Mouse (Mus musculus) heart, embryonic 15.5 days (tissue): ENCODE results near the gene Slc25a28. TPM values are rescaled to one million over a fixed set of nuclear protein-coding genes. Genes with fewer than 3 reads are reported as not detected.

ENCODE experiments used
- ATAC-seq: fragments of 200-750 bp; cut with Nextera tagmentation; replicated peaks from 2 replicates; pipeline ENCODE4 v1.8.0; 2017; ENCODE audit warnings: low read depth, moderate TSS enrichment; ENCODE audit not compliant: insufficient number of reproducible peaks, insufficient read depth, low FRiP score
- H3K27ac ChIP-seq: fragments of 300-500 bp; sonication (generic); 2 replicates; pipeline ENCODE4 v1.5.1; 2015; ENCODE audit warnings: mild to moderate bottlenecking, inconsistent platforms
- H3K27me3 ChIP-seq: fragments of 300-500 bp; sonication (generic); 2 replicates; pipeline ENCODE4 v1.6.1; 2015; ENCODE audit warnings: inconsistent platforms
- H3K36me3 ChIP-seq: fragments of 300-500 bp; sonication (generic); 2 replicates; pipeline ENCODE4 v1.6.1; 2015; ENCODE audit warnings: mild to moderate bottlenecking, inconsistent platforms
- H3K4me1 ChIP-seq: fragments of 300-500 bp; sonication (generic); replicated peaks from 2 replicates; pipeline ENCODE4 v1.6.1; 2015; ENCODE audit warnings: inconsistent platforms
- H3K4me2 ChIP-seq: fragments of 300-500 bp; sonication (generic); 2 replicates; pipeline ENCODE4 v1.6.1; 2015; ENCODE audit warnings: inconsistent platforms, mild to moderate bottlenecking, moderate library complexity
- H3K4me3 ChIP-seq: fragments of 300-500 bp; sonication (generic); 2 replicates; pipeline ENCODE4 v1.5.1; 2015; ENCODE audit warnings: mild to moderate bottlenecking, inconsistent platforms
- H3K9ac ChIP-seq: fragments of 300-500 bp; sonication (generic); 2 replicates; pipeline ENCODE4 v1.6.1; 2015; ENCODE audit warnings: mild to moderate bottlenecking, inconsistent platforms
- H3K9me3 ChIP-seq: fragments of 300-500 bp; sonication (generic); replicated peaks from 2 replicates; pipeline ENCODE4 v1.6.1; 2016; ENCODE audit warnings: inconsistent platforms
- WGBS: fragments of 180-500 bp; shearing (Covaris S2); methylation state at CpG from one replicate; pipeline ENCODE4 v1.1.7; 2015; ENCODE audit warnings: mixed read lengths; 5-methylcytosine and 5-hydroxymethylcytosine counted together
- polyA plus RNA-seq: library from polyadenylated mRNA; unstranded; fragments of >200 nt; fragmentation: Nextera tagmentation; extraction: Ambion mirVana; gene quantifications from 2 replicates; pipeline ENCODE4 v1.2.1, GENCODE M21; 2015

Gene Slc25a28
- polyA plus RNA-seq, 1 experiment from 2014 or later, result 10.3 TPM

DNA sequence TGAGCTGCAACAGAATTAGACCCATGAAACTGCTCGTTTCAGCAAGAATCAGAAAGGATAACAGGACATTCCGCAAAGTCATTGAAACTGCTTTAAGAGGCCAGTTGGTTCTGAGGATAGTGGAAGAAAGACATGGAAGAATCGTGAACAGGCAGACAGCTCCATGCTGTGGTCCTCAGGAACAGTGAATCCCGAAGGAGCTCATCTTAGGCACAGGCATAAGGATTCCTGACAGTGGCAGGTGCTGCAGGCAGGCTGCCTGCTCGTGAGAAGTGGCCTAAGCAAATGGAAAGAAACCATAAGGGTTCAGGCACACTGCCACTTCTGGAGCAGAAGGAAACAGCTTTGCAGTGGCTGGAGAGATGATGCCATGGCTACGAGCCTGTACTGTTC is 25.1 kb upstream of the Slc25a28 start:
- no peaks in the 10 kb centered on the region for H3K27me3 ChIP-seq
- H3K9ac ChIP-seq, result no peak overlapping the region
- H3K9me3 ChIP-seq, result no peaks in the 10 kb centered on the region
- no peak for ATAC-seq
- H3K36me3 ChIP-seq, result peaks cover 12% of the 10 kb centered on the region
- H3K4me3 ChIP-seq, result no peak overlapping the region
- H3K27ac ChIP-seq, result no peak overlapping the region
- 76% methylated on average over 6 of the region's 6 CpGs for WGBS
- no peak overlapping the region for H3K4me2 ChIP-seq
- no peaks in the 10 kb centered on the region for H3K4me1 ChIP-seq

DNA sequence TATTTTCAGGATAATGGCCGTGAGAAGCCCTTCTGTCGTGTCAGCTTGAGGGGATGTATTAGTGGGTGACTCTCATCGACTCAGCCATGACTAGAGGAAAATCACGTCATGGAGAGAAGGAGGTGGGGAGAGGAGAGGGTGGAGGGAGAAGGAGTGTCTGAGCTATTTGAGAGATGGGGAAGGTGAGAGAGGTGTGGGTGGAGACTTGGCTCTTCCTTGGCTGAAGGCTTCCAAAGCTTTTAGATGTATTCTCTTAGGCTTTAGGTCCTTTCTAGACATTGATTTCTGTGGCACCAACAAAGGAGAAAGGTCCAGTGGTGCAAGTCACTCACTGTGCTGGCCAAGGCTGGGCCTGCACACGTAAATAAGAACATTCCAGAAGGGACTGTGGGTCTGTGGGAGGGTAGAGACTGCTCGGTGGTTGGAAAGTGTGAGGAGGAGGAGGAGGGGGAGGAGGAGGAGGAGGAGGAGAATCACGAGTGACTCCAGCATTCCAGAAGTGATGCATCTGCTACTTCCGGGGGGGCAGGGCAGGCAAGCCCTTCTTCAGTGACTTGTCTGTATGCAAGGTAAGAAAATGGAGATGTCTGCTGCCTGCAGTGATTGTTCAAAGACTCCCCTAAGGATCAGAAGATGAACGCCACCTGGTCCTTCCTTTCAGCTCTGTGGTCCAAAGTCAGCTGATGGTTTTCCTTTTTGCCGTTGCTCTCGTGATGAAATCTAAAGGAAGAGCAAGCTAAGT is 24.5 kb upstream of the Slc25a28 start:
- ATAC-seq, result no peak
- 59% methylated on average over 11 of the region's 11 CpGs for WGBS

DNA sequence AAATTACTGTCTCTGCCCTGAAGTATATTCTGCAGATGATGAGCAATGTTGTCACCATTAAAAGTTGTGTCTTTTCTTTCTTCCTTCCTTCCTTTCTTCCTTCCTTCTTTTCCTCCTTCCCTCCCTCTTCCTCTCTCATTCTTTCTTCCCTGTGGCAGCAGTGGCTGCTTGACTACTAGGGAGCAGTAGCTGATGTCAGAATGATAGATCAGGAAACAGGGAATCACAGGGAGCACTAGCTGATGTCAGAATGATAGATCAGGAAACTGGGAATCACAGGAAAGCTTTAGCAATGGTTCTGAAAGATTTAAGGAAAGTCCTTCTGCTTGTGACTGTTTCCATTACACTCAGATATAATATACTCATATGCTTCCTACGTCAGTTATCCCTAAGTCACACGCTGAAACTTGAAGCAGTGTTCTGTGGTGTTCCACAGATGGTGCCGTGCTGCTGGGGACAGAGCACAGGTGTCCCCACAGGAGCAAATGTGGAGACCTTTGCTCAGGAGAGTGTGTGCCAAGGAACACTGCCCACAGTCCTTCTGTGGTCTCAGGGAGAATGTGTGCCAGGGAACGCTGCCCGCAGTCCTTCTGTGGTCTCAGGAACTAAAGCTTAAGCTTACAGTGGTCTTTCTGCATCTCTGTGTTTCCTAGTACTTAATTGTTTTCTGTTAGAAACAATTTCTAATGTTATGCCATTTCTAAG is 23.1 kb upstream of the Slc25a28 start:
- H3K27me3 ChIP-seq, result no peaks in the 10 kb centered on the region
- no peaks in the 10 kb centered on the region for H3K4me1 ChIP-seq
- peaks cover 10% of the 10 kb centered on the region for H3K36me3 ChIP-seq
- no peak overlapping the region for H3K4me3 ChIP-seq
- H3K9ac ChIP-seq, result no peak overlapping the region
- WGBS, result 88% methylated on average over 5 of the region's 5 CpGs
- no peaks in the 10 kb centered on the region for H3K9me3 ChIP-seq
- ATAC-seq, result no peak
- H3K27ac ChIP-seq, result no peak overlapping the region
- H3K4me2 ChIP-seq, result no peak overlapping the region

More for the DNA sequence above, 24.5 kb upstream of the Slc25a28 start:
- H3K27me3 ChIP-seq, result no peaks in the 10 kb centered on the region
- H3K9ac ChIP-seq, result no peak overlapping the region
- no peak overlapping the region for H3K4me3 ChIP-seq
- no peak overlapping the region for H3K27ac ChIP-seq
- H3K4me1 ChIP-seq, result no peaks in the 10 kb centered on the region
- H3K9me3 ChIP-seq, result no peaks in the 10 kb centered on the region
- peaks cover 10% of the 10 kb centered on the region for H3K36me3 ChIP-seq
- H3K4me2 ChIP-seq, result no peak overlapping the region

DNA sequence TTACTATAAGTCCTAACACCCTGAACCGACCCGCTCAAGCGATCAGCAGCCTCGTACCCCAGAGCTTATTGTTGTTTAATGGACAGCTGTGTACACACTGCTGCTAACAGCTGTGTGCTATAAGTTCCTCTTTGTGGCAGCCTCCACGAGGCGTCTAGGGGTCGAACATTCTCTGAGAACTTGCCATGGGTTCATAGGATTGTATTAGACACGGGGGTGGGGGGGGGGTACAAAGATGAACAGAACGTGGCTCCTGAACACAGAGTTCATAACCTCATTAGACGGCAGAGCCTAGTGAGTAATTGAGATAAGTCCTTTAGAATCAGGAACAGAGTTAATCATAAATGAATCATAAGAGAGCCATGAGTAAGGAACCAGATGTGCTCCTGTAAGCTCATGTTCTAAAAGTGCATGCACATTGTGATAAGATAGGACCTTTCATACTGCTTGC is 20.9 kb upstream of the Slc25a28 start:
- no peak overlapping the region for H3K4me3 ChIP-seq
- H3K4me2 ChIP-seq, result no peak overlapping the region
- no peak for ATAC-seq
- no peaks in the 10 kb centered on the region for H3K9me3 ChIP-seq
- WGBS, result 63% methylated on average over 10 of the region's 10 CpGs
- H3K36me3 ChIP-seq, result no peaks in the 10 kb centered on the region
- H3K9ac ChIP-seq, result no peak overlapping the region
- H3K4me1 ChIP-seq, result peaks cover 1% of the 10 kb centered on the region; the same call in 1 of the 2 replicates
- no peak overlapping the region for H3K27ac ChIP-seq
- no peaks in the 10 kb centered on the region for H3K27me3 ChIP-seq

DNA sequence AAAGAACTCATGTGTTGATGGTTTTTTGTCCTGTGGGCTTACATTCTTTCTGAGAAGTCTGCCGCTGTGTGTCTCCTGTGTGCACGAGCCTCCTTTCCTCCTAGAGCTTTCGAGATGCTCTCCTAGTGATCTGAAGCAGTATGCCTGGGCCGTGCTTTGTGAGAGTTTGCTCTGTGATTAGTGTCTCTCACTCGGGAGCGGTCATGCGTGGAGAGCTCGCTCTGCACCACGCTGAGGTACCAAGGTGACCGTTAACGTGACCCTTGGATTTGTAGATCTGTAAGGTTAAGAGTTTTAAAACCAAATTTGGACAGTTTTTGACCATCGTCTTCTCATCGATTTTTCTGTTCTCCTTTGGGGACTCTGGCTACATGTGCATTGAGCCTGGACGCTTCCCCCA is 18.1 kb upstream of the Slc25a28 start:
- ATAC-seq, result no peak
- 91% methylated on average over 14 of the region's 14 CpGs for WGBS
- no peaks in the 10 kb centered on the region for H3K27me3 ChIP-seq

DNA sequence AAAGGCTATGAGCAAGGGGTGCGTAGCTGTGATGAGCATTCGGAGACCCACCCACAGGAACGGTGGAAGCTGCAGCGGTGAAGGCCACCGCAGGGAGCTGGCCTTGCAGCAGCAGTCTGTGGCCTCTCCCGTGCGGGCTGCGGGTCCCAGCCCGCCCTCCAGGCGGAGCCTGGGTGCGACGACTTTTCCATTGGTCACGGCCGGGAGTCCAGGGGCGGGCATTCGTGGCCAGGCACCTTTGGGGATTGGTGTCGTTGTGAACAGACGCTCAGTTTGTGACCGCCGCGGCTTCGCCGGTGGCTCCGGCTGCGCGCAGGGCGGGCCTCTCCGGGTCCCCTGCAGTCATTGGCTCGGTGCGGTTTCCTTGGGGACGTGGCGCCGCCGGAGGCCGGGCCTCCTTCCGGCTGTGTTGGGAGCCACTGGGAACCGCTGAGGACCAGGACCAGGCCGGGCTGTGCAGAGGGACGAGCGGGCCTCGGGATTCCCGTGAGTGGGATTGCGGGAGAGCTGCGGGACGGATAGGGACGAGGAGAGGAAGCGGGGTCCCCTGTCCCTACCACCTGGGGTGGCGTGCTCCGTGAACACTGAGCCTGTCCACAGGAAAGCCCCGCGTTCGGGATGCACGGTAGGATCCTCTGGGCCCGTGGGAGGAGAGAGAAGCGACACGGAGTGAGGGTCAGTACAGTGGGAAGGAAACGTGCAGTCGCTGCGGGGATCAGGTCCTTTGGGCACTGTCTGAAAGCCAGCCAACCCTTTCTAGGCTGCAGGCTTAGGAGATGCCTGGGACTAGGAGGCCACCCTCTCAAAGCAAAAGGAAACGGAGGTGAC is 15.0 kb upstream of the Slc25a28 start, which contains the start of gene Entpd7:
Entpd7 (plus strand) TSS at position 254 of the 828 bp plus-strand sequence.
- Histone ChIP-seq H3K9me3 (no peaks in the 10 kb centered on the region), H3K9ac (peak within 1 kb of the TSS; percentile 82), H3K27me3 (no peaks in the 10 kb centered on the region), H3K4me3 (peak within 1 kb of the TSS; percentile 76), H3K27ac (peak within 1 kb of the TSS; percentile 36; the same call in 1 of the 2 replicates), H3K4me2 (peak within 1 kb of the TSS; percentile 84), H3K36me3 (no peaks in the 10 kb centered on the region), H3K4me1 (peaks cover 6% of the 10 kb centered on the region; the same call in 1 of the 2 replicates)
- WGBS, result under 1% methylated on average over 60 of the region's 60 CpGs
- peak; percentile 100 for ATAC-seq

More for the DNA sequence above, 18.1 kb upstream of the Slc25a28 start:
- H3K4me1 ChIP-seq, result peaks cover 6% of the 10 kb centered on the region; the same call in 1 of the 2 replicates
- H3K27ac ChIP-seq, result no peak overlapping the region
- H3K9me3 ChIP-seq, result no peaks in the 10 kb centered on the region
- no peak overlapping the region for H3K4me2 ChIP-seq
- no peak overlapping the region for H3K4me3 ChIP-seq
- H3K9ac ChIP-seq, result no peak overlapping the region
- no peaks in the 10 kb centered on the region for H3K36me3 ChIP-seq

GRCm38 (mm10) chr19:43681541-43681940 is 6.9 kb upstream of the Slc25a28 start:
- H3K4me1 ChIP-seq, result peaks cover 1% of the 10 kb centered on the region; the same call in 1 of the 2 replicates
- WGBS, result 69% methylated on average over 4 of the region's 4 CpGs
- no peaks in the 10 kb centered on the region for H3K9me3 ChIP-seq
- H3K36me3 ChIP-seq, result no peaks in the 10 kb centered on the region
- H3K27me3 ChIP-seq, result no peaks in the 10 kb centered on the region
- no peak overlapping the region for H3K9ac ChIP-seq
- no peak overlapping the region for H3K4me2 ChIP-seq
- no peak overlapping the region for H3K4me3 ChIP-seq
- ATAC-seq, result no peak
- no peak overlapping the region for H3K27ac ChIP-seq

- Histone ChIP-seq H3K27ac (0 out of 2 replicates have a peak overlapping the region, but pooled peaks have one; percentile 28), H3K4me1 (peaks cover 10% of the 10 kb centered on the region), H3K4me2 (no peak overlapping the region), H3K9me3 (no peaks in the 10 kb centered on the region), H3K9ac (no peak overlapping the region), H3K4me3 (no peak overlapping the region), H3K27me3 (no peaks in the 10 kb centered on the region), H3K36me3 (no peaks in the 10 kb centered on the region)
- 62% methylated on average over 10 of the region's 10 CpGs for WGBS
- ATAC-seq, result no peak
Observed at GRCm38 (mm10) chr19:43679474-43679981, 4.8 kb upstream of the Slc25a28 start.

- Histone ChIP-seq H3K27ac (no peak overlapping the region), H3K4me2 (no peak overlapping the region), H3K36me3 (no peaks in the 10 kb centered on the region), H3K9ac (no peak overlapping the region), H3K9me3 (no peaks in the 10 kb centered on the region), H3K27me3 (no peaks in the 10 kb centered on the region), H3K4me1 (peaks cover 11% of the 10 kb centered on the region), H3K4me3 (no peak overlapping the region)
- ATAC-seq, result no peak
- WGBS, result 73% methylated on average over 8 of the region's 8 CpGs
Observed at GRCm38 (mm10) chr19:43678467-43679003, 3.9 kb upstream of the Slc25a28 start.

- Histone ChIP-seq H3K4me2 (peak overlapping the region; percentile 94), H3K9ac (peak overlapping the region; percentile 58), H3K4me3 (peak overlapping the region; percentile 94), H3K27ac (peak overlapping the region; percentile 99), H3K27me3 (no peaks in the 10 kb centered on the region), H3K36me3 (no peaks in the 10 kb centered on the region), H3K4me1 (peaks cover 26% of the 10 kb centered on the region), H3K9me3 (no peaks in the 10 kb centered on the region)
- ATAC-seq, result no peak
- WGBS, result 2% methylated on average over 43 of the region's 43 CpGs
Observed at GRCm38 (mm10) chr19:43675525-43676400, 1.1 kb upstream of the Slc25a28 start.
